Mouse (Mus musculus): ENCODE measurements around the gene Senp5. TPM values are rescaled to one million over a fixed set of nuclear protein-coding genes. Genes with fewer than 3 reads are reported as not detected.

The Senp5 gene
- 4.7 and 5.2 TPM in 2 replicates for polyA plus RNA-seq (2012; rRNA removed)

DNA sequence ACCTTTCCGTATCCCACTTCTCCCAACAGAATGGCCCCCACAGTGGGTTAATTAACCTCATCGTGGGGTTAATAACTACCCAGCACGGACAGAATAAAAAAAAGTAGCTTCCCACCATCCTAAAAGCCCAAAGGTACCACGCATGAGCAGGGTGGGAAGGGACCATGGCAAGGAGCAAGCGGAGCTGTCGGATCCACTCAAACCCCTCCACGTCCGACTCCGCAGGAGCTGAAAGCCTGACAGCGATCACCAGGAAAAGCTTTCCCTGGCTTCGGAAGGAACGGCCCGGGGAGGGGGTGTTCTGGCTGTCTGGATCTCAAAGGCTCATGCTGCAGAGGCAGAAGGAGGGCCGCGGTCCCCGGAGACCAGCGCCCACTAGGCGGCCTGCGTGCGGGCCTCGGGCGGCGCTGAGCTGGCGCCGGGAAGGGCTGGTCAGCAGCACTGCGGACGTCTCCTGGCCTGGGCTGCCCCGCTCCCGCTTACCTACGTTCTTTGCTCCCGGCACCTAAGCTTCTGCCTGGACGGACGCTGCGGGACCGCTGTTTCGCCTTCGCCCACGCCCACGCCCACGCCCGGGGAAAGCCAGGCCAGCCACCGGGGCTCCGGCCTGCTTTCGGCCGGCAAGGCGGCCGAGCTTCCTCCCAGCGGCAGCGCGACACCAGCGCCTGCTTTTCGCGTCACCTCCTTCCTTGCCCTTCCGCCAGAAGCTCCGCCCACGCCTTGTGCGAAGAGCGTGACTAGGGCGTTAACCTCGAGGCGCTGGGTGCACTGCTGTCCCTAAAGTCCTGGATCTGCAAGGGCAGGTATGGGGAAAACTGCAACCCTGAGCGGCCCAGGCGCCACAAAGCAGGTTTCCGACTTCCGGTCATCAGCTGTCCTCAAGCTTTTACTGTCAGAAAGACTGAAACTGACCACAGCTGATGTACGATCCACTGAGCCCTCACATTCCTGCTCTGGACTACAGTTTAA is at the start of gene Senp5:
Gene Senp5 (minus strand): TSS at position 779 of the 969 bp plus-strand sequence.

DNA sequence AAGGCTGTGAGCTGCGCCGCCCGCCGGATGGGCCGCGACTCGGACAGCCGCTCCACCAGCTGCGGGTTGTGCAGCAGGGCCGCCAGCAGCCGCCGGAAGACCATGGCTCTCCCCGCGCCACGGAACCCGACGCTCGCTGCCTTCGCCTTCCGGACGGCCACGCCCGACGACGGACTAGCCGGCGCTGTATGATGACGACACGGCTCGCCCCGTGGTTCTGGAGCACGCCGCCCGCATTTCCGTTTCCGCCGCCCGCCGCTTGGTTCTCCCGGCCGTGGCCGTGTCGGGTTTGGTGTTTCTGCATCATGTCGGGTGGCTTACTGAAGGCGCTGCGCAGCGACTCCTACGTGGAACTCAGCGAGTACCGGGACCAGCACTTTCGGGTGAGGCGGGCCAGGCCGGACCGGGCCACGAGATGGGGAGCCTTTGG is 54.7 kb downstream of the Senp5 start, which contains the start of the genes 0610012G03Rik and Ncbp2:
Gene 0610012G03Rik (minus strand): TSS at position 150 of the 430 bp plus-strand sequence.
Gene Ncbp2 (plus strand): TSS at position 169 of the 430 bp plus-strand sequence.

DNA sequence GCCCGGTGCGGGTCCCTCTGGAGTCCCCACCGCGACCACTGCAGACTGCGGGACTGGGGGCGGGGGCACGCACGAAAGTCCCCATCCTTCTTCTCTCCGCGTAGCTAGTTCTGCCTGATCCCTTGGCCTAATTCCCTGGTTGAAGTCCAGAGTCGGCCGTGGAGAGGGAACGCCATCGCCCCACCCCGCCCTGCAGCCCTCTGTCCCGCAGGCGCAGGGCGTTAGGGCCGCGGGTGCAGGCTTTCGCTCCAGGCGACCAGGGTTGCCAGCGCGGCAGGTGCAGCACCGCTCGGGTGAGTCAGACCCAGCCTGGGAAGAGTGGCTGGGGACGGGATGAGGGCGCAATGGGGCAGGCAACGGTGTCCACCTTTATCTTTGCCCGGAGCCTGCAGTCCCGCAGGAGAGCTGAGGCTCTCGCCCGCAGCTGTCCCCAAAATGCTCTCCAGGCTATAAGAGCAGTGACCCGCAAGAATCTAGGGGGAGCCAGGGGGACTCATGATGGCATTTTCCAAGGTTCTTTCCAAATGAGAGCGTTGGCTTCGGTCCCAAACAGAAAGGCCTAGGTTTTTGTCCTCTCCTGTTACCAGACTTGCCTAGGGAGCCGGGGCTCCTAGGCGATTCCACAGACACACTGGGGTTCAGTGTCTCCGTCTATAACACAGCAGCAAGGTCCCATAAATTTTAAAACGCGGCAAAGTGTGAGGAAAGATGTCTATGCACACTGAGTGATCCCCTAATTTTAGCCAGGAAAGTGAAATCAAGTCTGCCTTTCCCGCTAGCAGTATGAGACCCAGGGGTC is 69.1 kb downstream of the Senp5 start, which contains the start of gene Pigz:
Gene Pigz (plus strand): TSS at position 101 of the 799 bp plus-strand sequence.

Other genes starting within 250 kb of the Senp5 start
- 0.86 and 1.1 TPM in 2 replicates for gene Meltf, start 124.5 kb downstream of the Senp5 start, polyA plus RNA-seq (2012; rRNA removed)
- 3.1 and 3.5 TPM in 2 replicates for gene Pigz, start 69.4 kb downstream of the Senp5 start, polyA plus RNA-seq (2012; rRNA removed)
- gene 0610012G03Rik, start 54.8 kb downstream of the Senp5 start, polyA plus RNA-seq (2012; rRNA removed) = 130 and 190 TPM in 2 replicates
- 6.3 and 7.2 TPM in 2 replicates for gene Ncbp2, start 54.8 kb downstream of the Senp5 start, polyA plus RNA-seq (2012; rRNA removed)
- gene Pak2, start 76.1 kb upstream of the Senp5 start, polyA plus RNA-seq (2012; rRNA removed) = 17.6 and 23.5 TPM in 2 replicates
- gene Pigx, start 96.5 kb upstream of the Senp5 start, polyA plus RNA-seq (2012; rRNA removed) = 36.0 and 50.2 TPM in 2 replicates
- gene Cep19, start 96.5 kb upstream of the Senp5 start, polyA plus RNA-seq (2012; rRNA removed) = 9.7 and 19.0 TPM in 2 replicates
- gene Nrros, start 162.3 kb upstream of the Senp5 start, polyA plus RNA-seq (2012; rRNA removed) = 13.3 and 17.4 TPM in 2 replicates
- not detected in 2 replicates for gene Bex6, start 176.5 kb upstream of the Senp5 start, polyA plus RNA-seq (2012; rRNA removed)
- gene Fbxo45, start 243.9 kb upstream of the Senp5 start, polyA plus RNA-seq (2012; rRNA removed) = 5.5 and 6.2 TPM in 2 replicates
- gene Wdr53, start 243.9 kb upstream of the Senp5 start, polyA plus RNA-seq (2012; rRNA removed) = 2.3 and 2.5 TPM in 2 replicates